Mouse (Mus musculus) spleen, adult 18-20 months (tissue): ENCODE data around the gene Ikzf3.

Experiments used
- DNase-seq, 2 experiments: peaks; one replicate each; pipeline ENCODE4 v3.0.0; 2022; ENCODE audit warnings: mixed read lengths in 2 of 2

Ikzf3 gene

GRCm38 (mm10) chr11:98445238-98445637, 100.6 kb downstream of the Ikzf3 start:
- DNase-seq = no peak

DNA sequence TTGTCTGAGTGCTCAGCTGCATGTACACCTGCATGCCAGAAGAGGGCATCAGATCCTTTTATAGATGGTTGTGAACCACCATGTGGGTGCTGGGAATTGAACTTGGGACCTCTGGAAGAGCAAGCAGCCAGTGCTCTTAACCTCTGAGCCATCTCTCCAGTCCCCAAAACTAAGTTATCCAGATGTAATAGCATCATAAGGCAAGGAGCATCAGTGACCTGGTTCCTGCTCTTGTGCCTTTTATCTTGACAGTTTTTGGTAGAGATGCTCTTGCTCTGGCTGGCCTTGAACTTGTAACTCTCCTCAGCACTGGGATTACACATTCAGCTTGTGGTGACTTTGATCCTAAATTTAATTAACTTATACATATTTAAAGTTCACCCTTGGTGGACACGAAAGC, 102.1 kb downstream of the Ikzf3 start:
- DNase-seq = no peak

GRCm38 (mm10) chr11:98438331-98439158, 107.3 kb downstream of the Ikzf3 start, which contains the start of gene Mien1:
Gene Mien1 (minus strand): TSS chr11:98438991.
- DNase-seq = peak; percentile 88 to 98

GRCm38 (mm10) chr11:98437441-98437840, 108.4 kb downstream of the Ikzf3 start:
- no peak for DNase-seq

DNA sequence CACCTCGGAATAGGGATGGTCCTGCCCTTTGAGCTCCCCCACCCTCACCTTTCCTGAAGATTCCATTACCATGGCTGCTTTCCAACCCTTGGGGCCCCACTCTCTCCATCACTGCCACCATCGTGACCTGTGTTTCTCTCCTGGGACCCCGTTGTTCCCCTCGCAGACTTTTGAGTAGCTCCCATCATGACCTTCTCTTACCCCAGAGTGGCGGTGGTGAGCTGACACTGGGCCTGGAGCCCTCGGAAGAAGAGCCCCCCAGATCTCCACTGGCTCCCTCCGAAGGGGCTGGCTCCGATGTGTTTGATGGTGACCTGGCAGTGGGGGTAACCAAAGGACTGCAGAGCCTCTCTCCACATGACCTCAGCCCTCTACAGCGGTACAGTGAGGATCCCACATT, 110.1 kb downstream of the Ikzf3 start:
- no peak for DNase-seq

- no peak for DNase-seq
These were observed 113.9 kb downstream of the Ikzf3 start for GRCm38 (mm10) chr11:98431743-98432502.

DNA sequence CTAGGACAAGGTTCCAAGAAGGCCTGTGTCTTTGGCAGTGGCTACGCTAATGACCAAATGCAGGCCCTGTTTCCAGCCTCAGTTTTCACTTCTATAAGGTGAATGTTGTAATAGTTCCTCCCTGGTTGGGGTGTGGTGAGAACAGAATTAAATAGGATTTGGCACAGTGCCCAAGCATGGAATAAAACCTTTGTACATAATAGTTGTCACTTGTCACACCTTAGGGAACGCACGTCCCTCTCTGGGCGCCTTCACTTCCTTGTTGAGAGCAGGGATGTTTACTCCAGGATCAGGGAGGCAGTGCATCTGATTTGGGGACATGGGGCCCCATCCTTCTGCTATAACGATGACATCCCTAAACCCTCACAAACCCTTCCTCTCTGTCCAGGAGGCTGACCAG, 117.4 kb downstream of the Ikzf3 start:
- no peak for DNase-seq

- no peak for DNase-seq
These were observed 119.2 kb downstream of the Ikzf3 start for GRCm38 (mm10) chr11:98426592-98426991.

- no peak for DNase-seq
These were observed 126.8 kb downstream of the Ikzf3 start for GRCm38 (mm10) chr11:98418939-98419547.

DNA sequence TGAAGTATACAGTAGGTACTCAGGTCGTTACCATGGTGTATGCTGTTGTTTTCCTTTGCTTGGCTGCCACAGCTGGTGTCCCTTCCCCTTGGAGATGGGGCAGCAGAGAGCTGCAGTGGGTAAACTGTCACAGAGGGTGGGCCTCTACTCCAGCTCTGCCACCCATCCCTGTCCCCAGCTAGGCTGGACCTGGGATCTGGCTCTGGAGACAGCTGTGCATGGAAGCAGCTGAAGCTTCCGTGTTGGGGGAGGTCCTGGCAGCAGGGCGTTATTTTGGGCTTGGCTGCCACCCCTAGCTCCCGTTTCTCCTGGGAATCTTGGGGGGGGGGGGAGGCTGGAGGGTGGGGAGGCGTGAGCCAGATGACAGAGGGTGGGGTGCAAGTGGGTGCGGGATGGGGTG, 127.6 kb downstream of the Ikzf3 start:
- DNase-seq = no peak

DNA sequence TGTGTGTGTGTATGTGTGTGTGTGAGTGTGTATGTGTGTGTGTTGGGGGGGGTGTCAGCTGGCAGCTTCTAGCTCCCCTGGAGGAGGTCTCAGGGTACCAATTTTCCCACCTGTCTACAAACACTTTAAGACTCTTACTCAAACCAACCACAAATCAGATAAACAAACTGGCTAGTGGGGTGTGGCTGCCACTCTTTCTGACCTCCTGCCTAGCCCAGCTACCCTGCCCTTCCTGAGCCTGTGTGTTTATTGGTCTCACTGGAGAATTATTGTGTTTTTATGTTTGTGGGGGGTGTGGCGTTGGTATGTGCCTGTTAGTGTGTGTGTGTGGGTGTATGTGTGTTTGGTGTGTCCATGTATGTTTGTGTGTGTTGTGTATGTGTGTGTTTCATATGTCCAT, 128.8 kb downstream of the Ikzf3 start:
- DNase-seq = no peak
